Mouse (Mus musculus) kidney, embryonic 15.5 days (tissue): ENCODE results near the gene Tax1bp1. TPM values are rescaled to one million over a fixed set of nuclear protein-coding genes. Genes with fewer than 3 reads are reported as not detected.
A peak's percentile ranks its signal among the peaks of the same experiment; 100 is the strongest.
"Not testable (repeated sequence)": the region's sequence is repeated elsewhere in the genome, so short reads cannot be mapped to it uniquely, and the experiment has no call there.

Experiments
- ATAC-seq: fragments of 200-750 bp; cut with Nextera tagmentation; replicated peaks from 2 replicates; pipeline ENCODE4 v1.8.0; 2017; ENCODE audit warnings: moderate TSS enrichment; ENCODE audit not compliant: low FRiP score
- H3K27ac ChIP-seq: fragments of 300-500 bp; sonication (generic); 2 replicates; pipeline ENCODE4 v1.5.1; 2015; ENCODE audit warnings: mild to moderate bottlenecking, inconsistent platforms
- H3K27me3 ChIP-seq: fragments of 300-500 bp; sonication (generic); 2 replicates; pipeline ENCODE4 v1.6.1; 2015; ENCODE audit warnings: inconsistent platforms
- H3K36me3 ChIP-seq: fragments of 300-500 bp; sonication (generic); 2 replicates; pipeline ENCODE4 v1.6.1; 2015; ENCODE audit warnings: inconsistent platforms
- H3K4me1 ChIP-seq: fragments of 300-500 bp; sonication (generic); 2 replicates; pipeline ENCODE4 v1.6.1; 2015; ENCODE audit warnings: inconsistent platforms
- H3K4me2 ChIP-seq: fragments of 300-500 bp; sonication (generic); 2 replicates; pipeline ENCODE4 v1.6.1; 2015; ENCODE audit warnings: moderate library complexity, mild to moderate bottlenecking, inconsistent platforms
- H3K4me3 ChIP-seq: fragments of 300-500 bp; sonication (generic); replicated peaks from 2 replicates; pipeline ENCODE4 v1.5.1; 2015; ENCODE audit warnings: mild to moderate bottlenecking, inconsistent platforms
- H3K9ac ChIP-seq: fragments of 300-500 bp; sonication (generic); 2 replicates; pipeline ENCODE4 v1.6.1; 2015; ENCODE audit warnings: mild to moderate bottlenecking, inconsistent platforms
- H3K9me3 ChIP-seq: fragments of 300-500 bp; sonication (generic); replicated peaks from 2 replicates; pipeline ENCODE4 v1.6.1; 2016; ENCODE audit warnings: inconsistent platforms
- WGBS: fragments of 180-500 bp; shearing (Covaris S2); methylation state at CpG from one replicate; pipeline ENCODE4 v1.1.7; 2015; ENCODE audit warnings: mixed read lengths; 5-methylcytosine and 5-hydroxymethylcytosine counted together
- polyA plus RNA-seq: library from polyadenylated mRNA; unstranded; fragments of >200 nt; fragmentation: Nextera tagmentation; extraction: Ambion mirVana; gene quantifications from 2 replicates; pipeline ENCODE4 v1.2.1, GENCODE M21; 2015

The Tax1bp1 gene
- 133 and 151 TPM in 2 replicates for polyA plus RNA-seq

GRCm38 (mm10) chr6:52713104-52713896 lies at the start of gene Tax1bp1:
Gene Tax1bp1, plus strand, starts transcription at chr6:52713729.
- Histone ChIP-seq H3K4me3 (peak within 1 kb of the TSS; percentile 99), H3K4me2 (peak within 1 kb of the TSS; percentile 72), H3K9ac (peak within 1 kb of the TSS; percentile 97), H3K36me3 (no peaks in the 10 kb centered on the region), H3K9me3 (no peaks in the 10 kb centered on the region), H3K27ac (peak within 1 kb of the TSS; percentile 93), H3K4me1 (peaks cover 5% of the 10 kb centered on the region; the same call in 1 of the 2 replicates), H3K27me3 (no peaks in the 10 kb centered on the region)
- peak; percentile 98 for ATAC-seq
- WGBS = 3% methylated on average over 38 of the region's 38 CpGs

DNA sequence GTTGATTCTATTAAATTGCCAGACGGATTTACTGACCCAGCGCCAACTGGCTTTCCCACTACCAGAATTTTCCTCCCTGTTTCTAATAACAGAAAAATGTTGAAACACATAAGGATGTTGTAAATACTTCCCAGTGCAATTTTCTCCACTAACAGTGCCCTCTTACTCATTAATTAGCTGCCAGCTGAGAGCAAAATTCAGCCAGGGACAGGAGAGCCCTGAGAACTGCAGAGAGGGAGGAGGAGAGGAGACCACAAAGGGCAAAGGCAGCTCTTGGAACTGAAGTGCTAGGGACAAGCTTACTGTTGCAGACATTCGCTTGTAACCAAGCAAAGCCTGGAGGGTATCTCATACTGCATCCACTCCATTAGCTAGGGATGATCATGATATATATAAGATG lies 45.9 kb upstream of the Tax1bp1 start:
- Histone ChIP-seq H3K27ac (no peak overlapping the region), H3K4me2 (no peak overlapping the region), H3K36me3 (no peaks in the 10 kb centered on the region), H3K9ac (no peak overlapping the region), H3K4me3 (no peak overlapping the region), H3K9me3 (no peaks in the 10 kb centered on the region), H3K4me1 (0 out of 2 replicates have a peak, but pooled peaks cover 3% of the 10 kb centered on the region), H3K27me3 (no peaks in the 10 kb centered on the region)
- ATAC-seq = no peak
- WGBS = 70% methylated on average over 3 of the region's 3 CpGs

DNA sequence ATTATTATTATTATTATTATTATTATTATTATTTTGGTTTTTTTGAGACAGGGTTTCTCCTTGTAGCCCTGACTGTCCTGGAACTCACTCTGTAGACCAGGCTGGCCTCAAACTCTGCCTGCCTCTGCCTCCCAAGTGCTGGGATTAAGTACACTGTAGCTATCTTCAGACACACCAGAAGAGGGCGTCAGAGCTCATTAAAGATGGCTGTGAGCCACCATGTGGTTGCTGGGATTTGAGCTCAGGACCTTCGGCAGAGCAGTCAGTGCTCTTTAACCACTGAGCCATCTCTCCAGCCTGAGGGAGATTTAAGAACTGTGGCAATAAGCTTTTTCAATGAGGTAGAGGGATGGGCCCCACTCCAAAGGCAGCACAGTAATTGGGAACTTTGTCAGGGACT lies 43.7 kb upstream of the Tax1bp1 start:
- WGBS = 59% methylated on average over 2 of the region's 2 CpGs
- H3K36me3 ChIP-seq, H3K4me3 ChIP-seq, H3K27ac ChIP-seq, H3K9me3 ChIP-seq, H3K4me2 ChIP-seq, ATAC-seq, H3K27me3 ChIP-seq, H3K9ac ChIP-seq, H3K4me1 ChIP-seq: not testable (repeated sequence)

DNA sequence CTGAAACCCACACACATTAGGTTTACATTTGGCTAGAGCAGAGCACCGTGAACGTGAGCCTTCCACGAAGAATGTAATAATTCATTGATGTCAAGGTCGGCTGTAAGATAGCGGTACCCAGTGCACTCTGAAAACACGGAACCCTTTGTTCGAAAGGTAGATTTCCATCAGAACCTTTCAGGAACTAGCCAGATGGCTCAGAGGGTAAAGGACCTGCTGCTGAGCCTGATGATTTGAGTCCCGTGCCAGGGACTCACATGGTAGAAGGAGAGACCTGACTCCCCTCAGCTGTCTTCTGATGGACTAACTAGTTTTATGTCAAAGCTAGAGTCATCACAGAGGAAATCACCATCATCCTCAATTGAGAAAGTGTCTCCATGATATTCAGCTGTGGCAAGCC lies 41.7 kb upstream of the Tax1bp1 start:
- no peaks in the 10 kb centered on the region for H3K27me3 ChIP-seq
- no peak overlapping the region for H3K27ac ChIP-seq
- 26% methylated on average over 8 of the region's 8 CpGs for WGBS
- no peak overlapping the region for H3K9ac ChIP-seq
- H3K4me1 ChIP-seq = peaks cover 16% of the 10 kb centered on the region
- no peak overlapping the region for H3K4me3 ChIP-seq
- no peaks in the 10 kb centered on the region for H3K36me3 ChIP-seq
- H3K9me3 ChIP-seq = no peaks in the 10 kb centered on the region
- no peak for ATAC-seq
- H3K4me2 ChIP-seq = no peak overlapping the region

DNA sequence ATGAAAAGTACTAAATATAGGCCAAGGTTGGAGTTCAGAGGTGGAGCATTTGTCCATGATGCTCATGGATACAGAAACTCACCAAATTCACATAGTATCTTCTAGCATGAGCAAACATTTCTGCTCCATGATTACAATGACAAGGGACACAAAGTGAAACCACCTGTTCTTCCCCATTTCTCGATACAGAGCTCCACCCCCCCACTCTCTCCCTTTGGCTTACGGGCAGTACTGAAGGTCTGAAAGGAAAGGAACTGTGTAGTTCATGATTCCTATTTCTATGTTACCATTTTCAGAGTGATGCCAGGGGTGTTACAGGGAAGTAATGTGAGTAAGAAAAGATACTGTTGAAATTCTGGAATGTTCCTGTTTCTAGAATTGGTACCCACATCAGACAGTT lies 41.0 kb upstream of the Tax1bp1 start:
- Histone ChIP-seq H3K36me3 (no peaks in the 10 kb centered on the region), H3K9ac (no peak overlapping the region), H3K27me3 (no peaks in the 10 kb centered on the region), H3K4me2 (no peak overlapping the region), H3K4me1 (peaks cover 16% of the 10 kb centered on the region), H3K9me3 (no peaks in the 10 kb centered on the region), H3K27ac (no peak overlapping the region), H3K4me3 (no peak overlapping the region)
- no peak for ATAC-seq
- WGBS = 61% methylated on average over 2 of the region's 2 CpGs

DNA sequence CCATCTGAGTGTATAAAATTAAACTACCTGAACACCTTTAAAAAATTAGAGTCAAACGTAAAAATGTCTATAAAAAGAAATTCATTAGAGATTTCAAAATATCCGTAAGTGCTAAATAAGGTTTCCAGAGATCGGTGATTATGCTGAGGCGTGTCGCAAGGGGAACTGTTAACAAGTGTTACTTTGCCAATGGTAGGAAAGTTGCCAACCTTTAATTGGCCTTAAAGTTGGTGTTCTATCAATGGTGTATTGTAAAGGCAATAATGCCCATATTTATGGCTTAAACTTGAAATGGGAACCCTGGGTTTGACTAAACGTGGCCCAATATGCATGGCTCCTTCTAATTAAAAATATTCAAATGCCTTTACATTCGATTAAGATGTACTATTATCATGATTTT lies 39.8 kb upstream of the Tax1bp1 start:
- no peak for ATAC-seq
- H3K27ac ChIP-seq = no peak overlapping the region
- no peak overlapping the region for H3K4me2 ChIP-seq
- H3K9me3 ChIP-seq = no peaks in the 10 kb centered on the region
- H3K9ac ChIP-seq = no peak overlapping the region
- no peaks in the 10 kb centered on the region for H3K27me3 ChIP-seq
- H3K4me3 ChIP-seq = no peak overlapping the region
- H3K4me1 ChIP-seq = peaks cover 16% of the 10 kb centered on the region
- no peaks in the 10 kb centered on the region for H3K36me3 ChIP-seq
- WGBS = 89% methylated on average over 7 of the region's 7 CpGs

- H3K36me3 ChIP-seq = no peaks in the 10 kb centered on the region
- 59% methylated on average over 12 of the region's 12 CpGs for WGBS
- H3K9ac ChIP-seq = no peak overlapping the region
- peaks cover 16% of the 10 kb centered on the region for H3K4me1 ChIP-seq
- no peak overlapping the region for H3K4me3 ChIP-seq
- H3K4me2 ChIP-seq = no peak overlapping the region
- H3K27ac ChIP-seq = no peak overlapping the region
- H3K27me3 ChIP-seq = no peaks in the 10 kb centered on the region
- no peak for ATAC-seq
- no peaks in the 10 kb centered on the region for H3K9me3 ChIP-seq
Measured at GRCm38 (mm10) chr6:52674541-52674940, 39.0 kb upstream of the Tax1bp1 start.

GRCm38 (mm10) chr6:52675222-52675921 lies 38.2 kb upstream of the Tax1bp1 start:
- WGBS = 51% methylated on average over 4 of the region's 4 CpGs
- Histone ChIP-seq H3K36me3 (no peaks in the 10 kb centered on the region), H3K9me3 (no peaks in the 10 kb centered on the region), H3K4me3 (no peak overlapping the region), H3K4me1 (peaks cover 22% of the 10 kb centered on the region), H3K4me2 (no peak overlapping the region), H3K27ac (peak overlapping the region; percentile 67), H3K9ac (no peak overlapping the region), H3K27me3 (no peaks in the 10 kb centered on the region)
- no peak for ATAC-seq

DNA sequence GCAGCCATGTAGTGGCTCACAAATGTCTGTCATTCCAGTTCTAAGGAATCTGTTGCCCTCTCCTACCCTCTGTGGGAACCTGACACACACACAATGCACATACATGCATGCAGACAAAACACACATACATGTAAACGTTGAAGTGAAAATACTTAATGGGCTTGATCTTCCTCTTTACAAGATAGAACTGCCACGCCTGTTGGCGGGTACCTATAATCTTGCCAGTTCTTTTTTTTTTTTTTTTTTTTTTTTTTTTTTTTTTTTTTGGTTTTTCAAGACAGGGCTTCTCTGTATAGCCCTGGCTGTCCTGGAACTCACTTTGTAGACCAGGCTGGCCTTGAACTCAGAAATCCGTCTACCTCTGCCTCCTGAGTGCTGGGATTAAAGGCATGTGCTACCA lies 36.0 kb upstream of the Tax1bp1 start:
- 86% methylated on average over 4 of the region's 4 CpGs for WGBS
- H3K27me3 ChIP-seq, H3K9ac ChIP-seq, H3K36me3 ChIP-seq, H3K27ac ChIP-seq, H3K4me3 ChIP-seq, H3K9me3 ChIP-seq, ATAC-seq, H3K4me2 ChIP-seq: not testable (repeated sequence)
- peaks cover 28% of the 10 kb centered on the region for H3K4me1 ChIP-seq

GRCm38 (mm10) chr6:52679565-52679964 lies 34.0 kb upstream of the Tax1bp1 start:
- ATAC-seq = no peak
- 76% methylated on average over 9 of the region's 9 CpGs for whole genome bisulfite sequencing

GRCm38 (mm10) chr6:52680458-52681032 lies 33.0 kb upstream of the Tax1bp1 start:
- H3K4me1 ChIP-seq = peaks cover 15% of the 10 kb centered on the region
- no peak overlapping the region for H3K4me3 ChIP-seq
- H3K27me3 ChIP-seq = no peaks in the 10 kb centered on the region
- no peak overlapping the region for H3K4me2 ChIP-seq
- no peak overlapping the region for H3K9ac ChIP-seq
- 42% methylated on average over 8 of the region's 8 CpGs for WGBS
- no peaks in the 10 kb centered on the region for H3K36me3 ChIP-seq
- H3K9me3 ChIP-seq = no peaks in the 10 kb centered on the region
- no peak overlapping the region for H3K27ac ChIP-seq
- no peak for ATAC-seq

More at GRCm38 (mm10) chr6:52679565-52679964, 34.0 kb upstream of the Tax1bp1 start:
- Histone ChIP-seq H3K4me3 (no peak overlapping the region), H3K4me1 (peaks cover 22% of the 10 kb centered on the region), H3K9ac (no peak overlapping the region), H3K27ac (no peak overlapping the region), H3K4me2 (no peak overlapping the region), H3K36me3 (no peaks in the 10 kb centered on the region), H3K9me3 (no peaks in the 10 kb centered on the region), H3K27me3 (no peaks in the 10 kb centered on the region)

DNA sequence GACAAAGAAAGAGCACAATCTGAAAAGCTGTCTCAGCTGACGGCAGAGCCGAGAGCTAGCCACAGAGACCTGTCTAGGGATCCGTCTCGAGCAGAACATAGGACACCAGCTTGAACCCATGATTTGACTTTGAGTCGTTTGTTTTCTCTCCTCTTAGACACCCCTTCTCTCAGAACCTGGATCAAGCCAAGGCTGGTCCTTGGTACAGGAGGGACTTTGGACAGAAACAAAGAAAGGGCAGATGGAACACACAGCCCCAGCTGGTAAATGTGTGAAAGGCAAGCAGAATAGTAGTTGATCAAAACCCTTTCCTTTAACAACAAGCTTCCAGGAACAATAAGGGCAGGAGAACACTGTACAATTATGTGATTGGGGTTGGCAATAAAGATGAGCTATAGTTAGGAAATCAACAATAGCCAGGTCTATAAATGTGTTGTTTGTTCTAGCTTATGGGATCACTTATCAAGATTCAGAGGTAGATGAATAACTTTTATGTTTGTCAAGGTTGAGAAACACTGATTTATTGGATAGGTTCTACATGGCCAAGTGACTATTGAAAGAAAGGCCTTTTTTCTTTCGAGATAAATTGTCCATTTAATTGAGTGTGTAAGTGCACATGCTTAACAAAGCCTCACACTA lies 31.6 kb upstream of the Tax1bp1 start:
- Histone ChIP-seq H3K9me3 (no peaks in the 10 kb centered on the region), H3K27me3 (no peaks in the 10 kb centered on the region), H3K36me3 (no peaks in the 10 kb centered on the region), H3K4me3 (no peak overlapping the region), H3K4me2 (no peak overlapping the region), H3K4me1 (peaks cover 13% of the 10 kb centered on the region), H3K9ac (no peak overlapping the region), H3K27ac (no peak overlapping the region)
- 74% methylated on average over 6 of the region's 6 CpGs for WGBS
- ATAC-seq = no peak
